Mouse (Mus musculus): ENCODE results near the gene Tacc2. TPM values are rescaled to one million over a fixed set of nuclear protein-coding genes. Genes with fewer than 3 reads are reported as not detected.
"Not testable (repeated sequence)": the region's sequence is repeated elsewhere in the genome, so short reads cannot be mapped to it uniquely, and the experiment has no call there.

Tacc2 gene
- polyA plus RNA-seq, 1 experiment from 2014 or later, result 40.0 TPM

DNA sequence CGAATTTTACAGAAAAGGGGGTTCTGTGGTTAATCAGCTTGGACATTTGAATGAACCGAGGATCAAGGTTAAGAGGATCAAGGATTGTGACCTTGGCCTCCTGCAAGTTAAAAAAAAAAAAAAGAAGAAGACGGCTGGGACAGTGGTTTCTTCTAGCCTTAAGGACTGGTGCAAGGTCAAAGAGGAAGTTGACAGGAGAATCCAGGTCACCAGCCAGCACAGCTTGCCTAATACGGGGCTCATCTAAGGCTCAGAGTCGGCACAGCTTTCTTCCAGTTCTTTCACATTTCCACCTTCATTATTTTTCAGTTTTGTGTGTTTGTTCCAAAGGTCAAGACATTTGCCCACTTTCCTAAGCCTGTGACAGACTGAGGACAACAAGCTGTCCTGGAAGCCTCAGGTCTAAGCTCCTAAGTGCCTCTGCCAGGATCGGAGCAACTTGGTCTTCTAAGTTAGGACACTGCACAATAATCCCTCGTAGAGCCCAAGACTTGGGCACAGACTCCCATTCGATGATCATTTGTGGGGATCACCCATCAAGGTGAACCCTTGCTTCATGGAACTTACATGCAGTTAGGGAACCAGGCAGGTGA, 13.7 kb downstream of the Tacc2 start:
- no peak for DNase-seq (ENCODE audit: low read depth, low spot score)
- no peak for ATAC-seq
- CTCF ChIA-PET, result interaction anchor here (1.2 kb wide), 1 partner anchor 11 kb away, joined by 4 read pairs; no protein-coding TSS in a partner anchor
- in situ Hi-C loops (cut with MboI; ENCODE audit: low pct_unique_long_range_greater_than_20kb), result no loop called here
- H3K27me3 ChIP-seq, result no peaks in the 10 kb centered on the region
- POLR2A ChIA-PET, result no interaction called here
- TF ChIP-seq CTCF (IDR thresholded peaks at IDR 0.05), result no peak

DNA sequence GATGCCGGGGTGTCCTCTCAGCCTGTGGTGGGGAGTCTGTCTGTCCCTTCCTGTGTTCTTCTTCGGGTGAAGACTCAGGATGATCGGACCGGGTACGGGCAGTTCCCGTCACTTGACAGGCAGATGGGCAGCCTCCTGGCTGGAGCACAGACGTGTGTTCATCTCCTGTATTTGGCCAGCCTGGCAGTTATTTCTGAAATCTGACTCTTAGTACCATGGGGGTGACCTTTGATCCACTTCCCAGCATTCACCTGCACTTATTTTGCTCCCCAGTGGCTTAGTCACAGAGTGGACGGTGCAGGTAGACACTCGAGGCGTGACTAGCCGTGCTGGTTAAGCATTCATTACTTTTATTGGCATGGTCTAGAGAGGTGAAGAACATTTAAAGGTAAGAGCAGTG, 15.7 kb downstream of the Tacc2 start:
- in situ Hi-C loops (cut with MboI; ENCODE audit: low pct_unique_long_range_greater_than_20kb); POLR2A ChIA-PET; DNase-seq (ENCODE audit: low read depth, low spot score); H3K27me3 ChIP-seq; ATAC-seq; CTCF ChIA-PET: not testable (repeated sequence)

DNA sequence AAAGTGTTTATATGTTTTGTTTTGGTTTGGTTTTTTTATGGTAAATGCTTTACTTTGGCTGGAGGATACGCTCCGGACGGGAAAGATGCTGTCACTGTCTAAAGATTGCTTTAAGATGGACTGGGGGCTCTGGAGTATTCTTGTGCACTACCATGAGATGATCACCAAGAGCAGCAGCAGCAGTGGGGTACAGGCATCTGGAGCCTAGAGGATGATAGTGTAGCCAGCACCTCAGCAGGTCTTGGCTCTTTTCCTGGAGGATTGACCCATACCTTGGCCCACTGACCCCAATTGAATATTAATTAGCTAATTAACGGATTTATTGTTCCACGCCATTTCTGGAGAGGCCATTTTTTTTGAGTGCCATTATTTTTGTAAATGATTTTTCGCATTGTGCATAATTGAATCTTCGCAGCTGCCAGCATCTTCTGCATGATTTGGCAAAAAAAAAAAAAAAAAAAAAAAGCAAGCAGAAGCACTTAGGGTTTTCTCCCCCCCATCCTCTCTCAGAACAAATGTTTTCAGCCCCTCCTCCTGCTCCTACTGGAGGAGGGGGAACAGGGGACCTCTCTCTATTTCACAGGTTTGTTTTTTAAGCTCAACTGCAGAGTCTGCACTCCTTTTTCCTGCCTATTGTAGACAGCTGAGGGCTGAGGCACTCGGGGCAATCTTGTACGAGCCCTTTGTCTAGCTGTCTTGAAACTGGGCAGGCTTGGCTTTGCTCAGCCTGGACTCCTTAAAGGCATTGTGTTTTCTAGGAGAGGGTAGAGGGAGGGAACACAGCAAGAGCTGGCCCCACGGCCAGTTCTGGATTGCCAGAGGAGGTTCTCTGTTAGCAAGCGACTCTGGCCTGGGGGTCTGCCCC, 16.4 kb downstream of the Tacc2 start:
- CTCF ChIA-PET; DNase-seq (ENCODE audit: low read depth, low spot score); ATAC-seq; H3K27me3 ChIP-seq; in situ Hi-C loops (cut with MboI; ENCODE audit: low pct_unique_long_range_greater_than_20kb); POLR2A ChIA-PET: not testable (repeated sequence)

GRCm38 (mm10) chr7:130596079-130596855, 19.0 kb downstream of the Tacc2 start:
- not testable (repeated sequence) for ATAC-seq

GRCm38 (mm10) chr7:130597546-130597945, 20.3 kb downstream of the Tacc2 start:
- ChIA-PET POLR2A (no interaction called here), CTCF (interaction anchor here (1.1 kb wide), 1 partner anchor 21 kb away, joined by 3 read pairs; no protein-coding TSS in a partner anchor)
- TF ChIP-seq CTCF (IDR thresholded peaks at IDR 0.05), result no peak
- in situ Hi-C loops (cut with MboI; ENCODE audit: low pct_unique_long_range_greater_than_20kb), result no loop called here
- H3K27me3 ChIP-seq, result no peaks in the 10 kb centered on the region
- no peak for ATAC-seq
- no peak for DNase-seq (ENCODE audit: low read depth, low spot score)

More at GRCm38 (mm10) chr7:130596079-130596855, 19.0 kb downstream of the Tacc2 start:
- CTCF ChIA-PET, result interaction anchor here (1.0 to 1.1 kb wide), 2 partner anchors 8 to 20 kb away, joined by 3 read pairs; no protein-coding TSS in a partner anchor
- DNase-seq (ENCODE audit: low read depth, low spot score); in situ Hi-C loops (cut with MboI; ENCODE audit: low pct_unique_long_range_greater_than_20kb); POLR2A ChIA-PET; H3K27me3 ChIP-seq: not testable (repeated sequence)

- no peak for TF ChIP-seq CTCF (IDR thresholded peaks at IDR 0.05)
- POLR2A ChIA-PET, result no interaction called here
Measured at GRCm38 (mm10) chr7:130600074-130600473, 22.8 kb downstream of the Tacc2 start.

DNA sequence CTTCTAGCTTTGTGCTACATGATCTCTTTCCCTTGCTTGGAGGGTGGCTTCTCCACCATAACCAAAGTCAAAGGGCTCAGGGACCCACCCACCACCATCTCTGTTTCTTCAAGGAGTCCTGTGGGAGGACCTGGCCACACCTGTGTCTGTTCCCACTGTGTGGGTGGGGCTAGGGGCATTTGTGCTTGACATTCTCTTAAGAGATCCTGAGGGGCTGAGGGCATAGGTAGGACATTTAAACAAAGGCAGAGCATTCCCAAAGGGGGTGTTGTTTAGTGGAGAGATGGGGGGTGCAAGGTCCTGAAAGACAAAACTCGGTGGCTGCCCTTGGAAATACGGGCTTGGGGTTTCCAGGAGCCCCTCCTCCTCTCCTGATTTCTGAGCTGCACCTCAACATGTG, 23.3 kb downstream of the Tacc2 start:
- TF ChIP-seq CTCF (IDR thresholded peaks at IDR 0.05), result no peak
- CTCF ChIA-PET, result no interaction called here
- no peaks in the 10 kb centered on the region for H3K27me3 ChIP-seq
- no peak for DNase-seq (ENCODE audit: low read depth, low spot score)
- in situ Hi-C loops (cut with MboI; ENCODE audit: low pct_unique_long_range_greater_than_20kb), result no loop called here
- POLR2A ChIA-PET, result no interaction called here
- no peak for ATAC-seq

More at GRCm38 (mm10) chr7:130600074-130600473, 22.8 kb downstream of the Tacc2 start:
- in situ Hi-C loops (cut with MboI; ENCODE audit: low pct_unique_long_range_greater_than_20kb), result no loop called here
- ATAC-seq, result no peak
- DNase-seq (ENCODE audit: low read depth, low spot score), result no peak
- CTCF ChIA-PET, result no interaction called here
- no peaks in the 10 kb centered on the region for H3K27me3 ChIP-seq

DNA sequence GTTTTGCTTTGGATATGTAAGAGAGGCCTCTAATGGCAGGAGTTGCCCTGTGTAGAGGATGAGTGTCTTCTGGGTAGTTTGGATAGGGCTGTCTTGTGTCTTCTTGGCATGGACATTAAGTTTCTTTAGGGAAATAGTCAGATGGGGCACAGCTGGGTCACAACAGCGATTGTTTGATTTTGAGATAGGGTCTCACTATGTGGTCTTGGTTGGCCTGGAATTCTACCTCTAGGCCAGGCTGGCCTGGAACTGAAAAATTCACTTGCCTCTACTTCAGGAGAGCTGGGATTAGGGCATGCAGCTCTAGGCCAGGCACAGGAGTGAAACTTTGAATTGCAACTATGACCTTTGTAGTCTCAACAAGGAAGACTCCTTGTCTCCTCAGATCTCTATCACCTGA, 25.6 kb downstream of the Tacc2 start:
- ChIA-PET POLR2A (no interaction called here), CTCF (interaction anchor here (0.9 to 2.0 kb wide), 8 partner anchors 12 to 160 kb away, joined by 3 to 8 read pairs (median 4); no protein-coding TSS in a partner anchor)
- TF ChIP-seq CTCF (IDR thresholded peaks at IDR 0.05), result no peak
- in situ Hi-C loops (cut with MboI; ENCODE audit: low pct_unique_long_range_greater_than_20kb), result no loop called here
- ATAC-seq (no peak), DNase-seq (ENCODE audit: low read depth, low spot score) (no peak)
- no peaks in the 10 kb centered on the region for H3K27me3 ChIP-seq

DNA sequence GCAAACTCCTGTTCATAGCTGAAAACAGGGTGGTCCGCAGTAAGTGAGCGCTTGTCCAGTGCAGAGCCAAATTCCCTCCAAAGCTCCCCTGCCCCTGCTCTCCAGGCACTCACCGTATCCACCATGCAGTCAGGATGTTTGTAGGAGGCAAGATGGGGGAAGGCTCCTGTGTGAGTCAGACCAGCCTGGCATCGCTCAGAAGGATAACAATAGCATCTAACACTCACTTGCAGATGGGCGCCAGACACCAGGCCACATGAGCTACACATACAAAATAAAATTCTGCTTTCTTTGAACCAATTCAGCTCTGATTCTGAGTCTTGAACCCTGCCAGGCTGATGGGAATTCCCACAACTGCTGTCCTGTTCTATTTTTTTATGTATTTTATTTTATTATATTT, 26.3 kb downstream of the Tacc2 start:
- in situ Hi-C loops (cut with MboI; ENCODE audit: low pct_unique_long_range_greater_than_20kb), result no loop called here
- TF ChIP-seq CTCF (IDR thresholded peaks at IDR 0.05), result no peak
- DNase-seq (ENCODE audit: low read depth, low spot score), result no peak

GRCm38 (mm10) chr7:130604390-130604789, 27.2 kb downstream of the Tacc2 start:
- ChIA-PET CTCF (interaction anchor here (1.0 to 1.6 kb wide), 11 partner anchors 8 to 158 kb away, joined by 3 to 6 read pairs (median 3); no protein-coding TSS in a partner anchor), POLR2A (no interaction called here)
- in situ Hi-C loops (cut with MboI; ENCODE audit: low pct_unique_long_range_greater_than_20kb), result no loop called here
- ATAC-seq, result no peak
- DNase-seq (ENCODE audit: low read depth, low spot score), result no peak
- no peak for TF ChIP-seq CTCF (IDR thresholded peaks at IDR 0.05)
- no peaks in the 10 kb centered on the region for H3K27me3 ChIP-seq

More for the DNA sequence above, 26.3 kb downstream of the Tacc2 start:
- ChIA-PET POLR2A (no interaction called here), CTCF (interaction anchor here (1.1 to 2.0 kb wide), 6 partner anchors 33 to 159 kb away, joined by 3 to 8 read pairs (median 4); no protein-coding TSS in a partner anchor)
- no peak for ATAC-seq
- no peaks in the 10 kb centered on the region for H3K27me3 ChIP-seq

All from Patski (cell line).